Mouse (Mus musculus): ENCODE results near the gene Prkca.

Gene Prkca

DNA sequence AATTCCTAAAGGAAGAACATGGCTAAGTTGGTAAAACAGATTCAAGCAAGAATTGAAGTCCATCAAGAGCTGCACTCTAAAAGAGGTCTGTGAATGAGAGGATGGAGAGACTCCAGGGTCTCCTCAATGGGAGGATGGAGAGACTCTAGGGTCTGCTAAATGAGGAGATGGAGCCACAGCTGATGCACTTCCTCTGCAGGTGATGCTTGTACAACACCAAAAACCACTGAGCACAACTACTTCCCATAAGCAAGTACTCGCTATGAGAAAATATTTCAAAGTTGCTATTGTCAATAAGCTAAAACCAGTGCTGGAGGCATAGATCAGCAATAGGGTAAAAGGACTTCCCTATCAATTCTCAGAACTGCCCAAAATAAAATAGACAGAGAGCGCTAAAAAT lies 137.1 kb downstream of the Prkca start:
- no peak for DNase-seq (ENCODE audit: low read depth, low spot score)

DNA sequence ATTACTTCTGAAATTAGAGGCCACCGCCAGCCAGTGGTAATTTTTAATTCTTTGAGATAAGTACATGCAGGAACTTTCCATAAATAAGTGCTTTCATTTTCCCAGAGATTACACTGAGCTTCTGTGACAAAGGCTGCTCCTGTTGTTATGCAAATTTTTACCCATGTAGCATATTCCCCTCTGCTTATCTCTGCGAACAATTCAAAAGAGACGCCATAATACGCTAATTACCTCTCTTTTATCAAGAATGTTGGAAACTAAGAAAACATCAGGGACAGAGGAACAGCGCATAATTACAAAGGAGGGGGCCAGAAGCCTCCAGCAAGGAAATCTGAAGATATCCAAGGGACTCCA lies 138.9 kb downstream of the Prkca start:
- DNase-seq (ENCODE audit: low read depth, low spot score), result no peak

DNA sequence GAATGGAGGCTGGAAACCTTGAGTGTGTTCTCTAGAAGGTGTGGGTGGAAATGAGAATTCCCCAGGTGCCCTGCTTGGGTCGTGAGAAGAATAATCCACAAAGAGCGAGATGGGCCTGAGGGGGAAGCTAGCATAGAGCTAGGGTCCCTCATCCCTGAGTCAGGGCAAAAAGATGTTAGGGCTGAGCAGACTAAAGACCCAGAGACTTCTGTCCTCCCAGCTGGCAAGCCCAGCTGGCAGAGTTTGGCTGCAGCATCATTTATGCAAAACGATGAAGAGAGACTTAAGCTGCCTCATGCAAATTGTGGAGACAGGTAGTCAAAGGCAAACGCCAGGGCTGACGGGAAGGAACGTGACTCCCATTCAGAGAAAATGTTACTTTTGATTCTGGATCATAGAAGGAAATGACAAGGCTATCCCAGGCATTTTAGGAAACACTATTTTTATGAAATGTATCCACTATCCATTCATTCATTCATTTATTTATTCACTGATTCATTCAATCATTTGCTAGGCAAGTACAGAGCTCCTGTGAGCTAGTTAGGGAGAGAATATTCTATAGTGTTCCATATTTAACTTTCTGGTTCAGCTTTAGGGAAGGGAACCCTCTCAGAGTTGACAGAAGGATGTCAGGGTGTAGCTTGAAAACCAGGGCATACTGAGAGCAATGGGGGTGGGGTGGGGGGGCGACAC lies 139.4 kb downstream of the Prkca start:
- no peak for DNase-seq (ENCODE audit: low read depth, low spot score)

DNA sequence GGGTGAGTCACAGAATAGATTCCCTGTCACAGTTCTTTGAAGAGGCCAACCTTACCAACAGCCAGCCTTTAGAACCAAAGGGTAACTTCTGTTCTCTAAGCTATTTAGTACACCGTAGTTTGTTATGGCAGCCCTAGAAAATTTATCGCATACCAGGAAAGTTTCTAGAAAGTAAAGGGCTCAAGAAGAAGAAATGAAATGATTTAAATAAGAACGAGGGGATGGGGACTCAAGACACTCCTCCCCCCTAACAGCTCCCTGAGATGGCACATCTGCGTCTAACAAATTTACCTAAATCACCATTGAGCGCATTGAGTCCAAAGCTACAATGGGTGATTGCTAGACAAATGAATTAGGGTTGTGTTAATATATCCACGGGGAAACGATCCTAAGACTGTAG lies 140.9 kb downstream of the Prkca start:
- DNase-seq (ENCODE audit: low read depth, low spot score), result no peak

DNA sequence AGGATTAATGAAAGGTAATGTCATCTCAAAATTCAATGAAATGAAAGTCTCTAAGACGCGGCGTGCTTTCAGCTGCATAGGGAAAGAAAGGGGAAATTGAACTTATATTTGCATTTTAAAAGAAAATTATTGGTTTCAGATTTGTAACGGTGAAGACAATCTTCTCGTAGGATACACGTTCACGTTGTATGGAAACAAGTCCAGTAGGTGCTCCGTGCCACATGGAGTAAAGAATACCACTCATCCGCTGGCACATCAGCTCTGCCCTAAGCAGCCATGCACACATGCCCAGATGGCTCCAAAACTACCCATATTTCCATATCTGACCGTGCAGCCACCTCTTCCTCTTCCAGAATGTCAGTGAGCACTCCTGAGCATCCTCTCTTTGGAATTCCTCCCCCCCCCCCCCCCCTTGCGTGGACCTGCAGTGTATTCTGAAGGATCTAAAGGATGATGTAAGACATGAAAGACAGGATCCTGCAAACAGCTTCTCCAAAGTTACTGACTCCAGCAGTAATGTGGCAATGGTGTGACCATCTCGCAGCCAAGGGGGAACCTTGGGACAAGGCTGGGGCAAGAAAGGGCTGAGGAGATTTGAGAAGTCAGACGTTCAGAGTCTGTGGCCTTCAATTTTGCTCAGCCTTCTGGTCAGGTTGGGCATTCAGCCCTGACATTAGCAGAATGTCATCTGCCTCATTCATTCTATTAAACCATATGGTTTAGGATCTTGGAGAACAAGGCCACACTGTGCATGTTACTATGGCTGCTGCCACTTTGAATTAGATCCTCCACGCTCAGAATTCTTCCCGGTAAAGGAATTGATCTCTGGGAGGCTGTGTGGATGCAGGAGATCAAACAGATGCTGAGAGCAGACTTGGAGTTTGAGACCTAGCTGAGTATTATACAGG lies 142.8 kb downstream of the Prkca start:
- no peak for DNase-seq (ENCODE audit: low read depth, low spot score)

DNA sequence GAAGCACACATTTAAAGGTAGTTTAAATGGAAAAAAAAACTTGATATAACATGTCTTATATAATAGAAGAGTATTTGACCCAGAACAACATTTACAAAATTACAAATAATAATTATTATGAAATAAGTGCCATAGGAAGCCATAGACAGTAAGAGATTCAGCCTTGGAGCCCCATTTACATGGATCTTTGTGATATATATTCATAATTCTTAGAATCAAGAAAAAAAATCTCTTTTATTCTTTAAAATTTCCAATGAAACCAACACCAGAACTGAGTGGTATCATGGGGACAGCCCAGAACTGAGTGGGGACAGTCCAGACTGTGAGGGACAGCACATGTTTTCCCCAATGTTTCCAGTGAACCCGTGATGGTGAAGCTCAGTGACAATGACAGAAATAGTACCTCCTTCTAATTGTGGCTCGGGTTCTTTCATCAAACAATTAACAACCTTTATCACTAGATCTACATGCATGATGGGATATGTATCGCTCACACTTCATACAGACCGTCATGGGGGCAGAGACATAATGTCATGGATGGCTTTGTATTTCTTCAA lies 144.2 kb downstream of the Prkca start:
- no peak for DNase-seq (ENCODE audit: low read depth, low spot score)

DNA sequence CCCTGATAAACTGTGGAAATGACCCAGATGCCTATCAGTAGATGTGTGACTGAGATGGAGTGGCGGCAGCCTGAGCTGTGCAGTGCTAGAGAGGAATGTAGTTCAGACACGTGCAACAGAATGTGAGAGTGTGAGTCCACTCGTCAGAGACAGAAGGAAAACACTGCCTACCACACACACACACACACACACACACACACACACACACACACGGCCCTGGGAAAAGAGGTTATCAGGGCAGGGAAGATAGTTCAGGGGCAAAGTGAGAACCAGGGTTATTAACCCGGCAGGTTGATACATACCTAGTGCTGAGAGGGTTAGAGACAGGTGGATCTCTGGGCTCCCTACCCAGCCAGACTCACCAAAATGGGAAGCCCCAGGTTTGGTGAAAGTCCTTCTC lies 145.1 kb downstream of the Prkca start:
- no peak for DNase-seq (ENCODE audit: low read depth, low spot score)

DNA sequence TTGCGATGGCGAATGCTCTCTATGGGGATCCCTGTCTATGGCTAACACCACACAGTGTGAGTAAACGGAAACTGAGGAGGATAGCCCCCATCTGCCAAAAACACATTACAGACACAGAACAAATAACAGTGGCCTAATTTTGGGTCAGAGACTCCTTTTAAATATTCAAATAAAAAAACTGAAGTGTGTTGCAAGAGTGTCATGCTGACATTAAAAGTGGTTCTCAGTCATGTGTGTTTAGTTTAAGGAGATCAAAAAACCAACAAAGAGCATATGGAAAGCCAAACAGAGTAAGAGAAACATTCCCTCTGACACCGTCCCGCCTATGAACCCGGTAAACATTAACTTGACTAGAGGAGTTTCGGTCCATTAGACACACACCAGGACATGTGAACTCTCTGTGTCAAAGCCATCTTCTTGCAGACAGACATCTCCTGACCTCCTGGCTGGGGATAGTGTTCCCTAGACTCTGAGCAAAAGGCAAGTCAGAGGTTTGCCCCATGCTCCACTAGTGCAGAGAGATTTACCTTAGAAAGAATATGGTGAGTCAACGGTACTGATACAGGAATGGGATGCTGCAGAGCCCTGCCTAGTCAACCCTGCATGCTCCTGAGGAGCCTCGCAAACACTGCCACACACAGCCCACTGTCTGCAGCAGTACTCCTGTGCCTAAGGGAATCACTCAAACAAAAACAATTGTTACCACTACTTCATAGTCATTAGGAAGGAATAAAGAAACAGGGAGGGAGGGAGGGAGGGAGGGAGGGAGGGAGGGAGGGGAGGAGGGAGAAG lies 146.1 kb downstream of the Prkca start:
- no peak for DNase-seq (ENCODE audit: low read depth, low spot score)

DNA sequence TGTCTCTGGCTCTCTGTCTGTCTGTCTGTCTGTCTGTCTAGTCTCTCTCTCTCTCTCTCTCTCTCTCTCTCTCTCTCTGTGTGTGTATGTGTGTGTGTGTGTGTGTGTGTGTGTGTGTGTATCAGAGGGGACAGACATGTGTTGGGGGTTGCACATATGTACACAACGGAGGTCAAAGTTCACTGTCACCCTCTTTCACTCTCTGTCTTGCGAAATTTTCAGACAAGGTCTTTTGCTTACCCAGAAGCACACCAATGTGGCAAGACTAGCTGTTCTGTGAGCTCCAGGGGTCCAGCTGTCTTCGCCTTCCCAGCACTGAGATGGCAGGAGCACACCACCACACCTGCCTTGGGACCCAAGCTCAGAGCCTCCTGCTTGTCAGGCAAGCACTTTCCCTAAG lies 146.9 kb downstream of the Prkca start:
- no peak for DNase-seq (ENCODE audit: low read depth, low spot score)

DNA sequence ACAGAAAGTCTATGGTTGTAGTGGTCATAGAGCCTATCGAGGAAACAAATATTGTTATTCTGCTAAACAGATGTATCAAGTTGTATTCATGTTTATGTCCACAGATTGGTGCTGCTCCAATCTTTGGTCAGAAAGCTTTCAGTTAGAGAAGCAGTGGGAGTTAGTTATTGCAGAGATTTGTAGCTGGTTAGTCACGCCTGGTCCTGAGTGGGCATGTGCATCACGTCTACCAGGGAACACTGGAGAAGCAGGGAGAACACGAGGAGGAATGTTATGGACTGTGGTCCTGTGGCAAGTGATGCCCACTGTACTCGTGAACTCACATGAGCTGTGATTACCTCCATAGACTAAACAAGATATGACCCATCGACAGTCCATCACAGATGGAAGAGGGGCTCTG lies 153.4 kb downstream of the Prkca start:
- no peak for DNase-seq (ENCODE audit: low read depth, low spot score)

DNA sequence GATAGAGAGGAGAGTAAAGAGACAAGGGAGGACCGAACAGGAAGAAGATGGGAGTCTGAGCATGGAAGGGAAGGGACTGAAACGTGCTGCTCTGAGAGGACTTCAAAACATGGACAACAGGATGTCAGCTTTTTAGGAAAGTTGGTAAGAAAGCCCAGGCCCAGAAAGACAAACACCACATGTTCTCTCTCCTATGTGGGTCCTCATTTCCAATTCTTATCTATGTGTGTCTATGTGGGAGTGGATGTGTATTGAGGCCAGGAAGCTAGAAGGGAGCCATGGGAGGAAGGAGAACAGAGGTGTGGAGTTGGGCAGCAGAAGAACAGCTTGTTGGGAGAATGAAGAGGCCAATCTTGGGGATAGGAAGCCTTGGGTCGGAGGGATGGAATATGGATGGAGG lies 154.4 kb downstream of the Prkca start:
- no peak for DNase-seq (ENCODE audit: low read depth, low spot score)

DNA sequence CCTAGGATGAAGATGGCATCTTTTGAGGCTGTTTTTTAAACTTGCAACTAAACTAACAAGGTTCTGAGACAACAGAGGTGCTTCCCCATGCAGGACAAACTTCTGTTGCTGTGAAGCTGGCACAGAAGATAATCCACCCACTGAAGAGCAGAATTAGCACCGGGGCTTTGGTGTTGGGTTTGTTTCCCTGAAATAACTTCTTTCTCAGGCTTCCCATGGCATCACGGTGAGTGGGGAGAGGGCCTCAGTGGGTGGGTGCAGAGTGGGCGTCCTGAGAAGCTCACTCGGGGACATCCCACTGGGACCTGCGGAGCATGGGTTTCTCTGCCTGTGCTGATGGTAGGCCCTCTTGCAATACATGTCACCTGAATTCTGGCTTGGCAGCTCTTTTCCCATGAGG lies 161.3 kb downstream of the Prkca start:
- no peak for DNase-seq (ENCODE audit: low read depth, low spot score)

DNA sequence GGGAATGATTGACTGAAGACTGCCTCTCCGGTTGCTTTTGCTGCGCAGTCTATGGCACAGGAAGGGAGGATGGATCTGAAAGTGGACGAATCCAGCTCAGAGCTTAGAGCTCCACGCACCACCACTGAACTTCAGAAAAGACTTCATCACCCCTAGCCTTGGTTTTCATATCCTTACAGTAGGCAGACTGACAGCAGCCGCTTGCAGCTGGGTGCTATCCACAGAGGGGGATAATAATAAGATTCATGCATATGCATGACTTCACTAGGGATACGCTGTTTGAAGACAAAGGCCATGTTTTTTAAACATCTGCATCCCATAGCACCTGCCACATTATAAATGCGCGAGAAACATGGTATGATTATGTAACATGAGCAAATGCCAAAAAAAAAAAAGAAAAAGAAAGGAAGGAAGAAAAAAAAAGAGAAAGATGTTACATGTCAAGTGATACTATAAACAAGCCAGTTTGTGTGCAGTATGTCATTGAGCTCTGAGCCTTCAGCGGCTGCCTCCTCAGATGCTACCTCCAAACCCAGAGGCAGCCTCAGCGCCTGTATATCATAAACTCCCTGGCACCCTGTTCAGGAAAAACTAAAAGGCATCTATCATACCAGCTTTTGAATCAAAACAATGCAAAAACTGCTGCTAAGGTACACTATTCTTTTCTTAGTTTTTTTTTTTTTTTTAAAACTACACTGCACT lies 162.6 kb downstream of the Prkca start:
- DNase-seq (ENCODE audit: low read depth, low spot score), result no peak

DNA sequence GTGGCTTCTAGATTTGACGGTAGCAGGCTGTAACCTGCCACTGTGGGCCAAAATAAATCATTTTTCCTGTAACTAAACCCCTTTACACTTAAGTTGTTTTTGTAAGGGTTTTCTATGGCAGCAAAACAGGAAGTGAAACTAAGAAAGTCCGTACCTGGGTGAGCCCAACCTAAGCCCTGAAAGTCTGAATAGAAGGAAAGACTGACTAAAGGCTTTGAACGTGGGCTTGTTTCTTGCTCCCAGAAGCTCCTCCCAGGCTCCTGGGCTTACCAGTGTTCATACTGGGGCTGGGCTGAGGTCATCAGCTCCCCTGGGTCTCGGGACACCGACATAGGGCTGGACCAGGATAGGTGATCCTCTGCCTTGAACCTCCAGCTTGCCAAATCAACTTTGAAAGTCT lies 164.9 kb downstream of the Prkca start:
- no peak for DNase-seq (ENCODE audit: low read depth, low spot score)

DNA sequence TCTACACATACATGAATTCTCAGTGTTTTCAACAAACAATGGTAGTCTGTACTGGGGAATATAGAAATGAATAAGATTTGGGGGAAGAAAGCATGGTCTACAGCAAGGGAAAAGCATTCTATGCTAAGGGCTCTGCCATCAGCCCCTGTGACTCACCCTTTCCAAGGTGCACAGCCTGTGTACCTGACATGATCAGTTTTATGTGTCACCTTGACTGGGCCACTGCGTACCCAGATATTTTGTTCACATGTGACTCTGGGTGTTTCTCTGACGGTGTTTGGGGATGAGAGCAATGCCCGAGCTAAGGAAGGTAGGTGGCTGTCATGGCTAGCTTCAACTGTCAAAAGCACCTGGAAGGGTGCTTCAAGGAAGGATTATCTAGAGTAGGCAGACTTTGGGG lies 165.5 kb downstream of the Prkca start:
- DNase-seq (ENCODE audit: low read depth, low spot score), result no peak

DNA sequence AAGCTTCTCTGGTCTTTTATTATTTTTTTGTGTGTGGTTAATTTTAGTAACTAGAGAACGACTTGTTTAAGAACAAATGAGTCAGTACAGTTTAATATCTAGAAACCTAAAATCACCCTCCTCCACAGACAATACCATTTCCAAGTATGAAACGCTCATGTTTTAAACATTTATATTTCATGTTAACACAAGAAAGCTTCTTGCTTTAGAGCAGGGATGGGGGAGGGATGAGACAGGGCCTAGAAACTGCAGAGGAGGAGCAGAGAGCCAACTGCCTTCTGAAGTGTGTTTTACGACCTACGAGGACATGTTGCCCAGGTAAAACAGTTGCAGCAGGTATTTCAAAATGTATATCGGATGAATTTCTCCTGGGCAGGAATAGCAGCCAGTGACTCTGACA lies 167.0 kb downstream of the Prkca start:
- DNase-seq (ENCODE audit: low read depth, low spot score), result no peak

DNA sequence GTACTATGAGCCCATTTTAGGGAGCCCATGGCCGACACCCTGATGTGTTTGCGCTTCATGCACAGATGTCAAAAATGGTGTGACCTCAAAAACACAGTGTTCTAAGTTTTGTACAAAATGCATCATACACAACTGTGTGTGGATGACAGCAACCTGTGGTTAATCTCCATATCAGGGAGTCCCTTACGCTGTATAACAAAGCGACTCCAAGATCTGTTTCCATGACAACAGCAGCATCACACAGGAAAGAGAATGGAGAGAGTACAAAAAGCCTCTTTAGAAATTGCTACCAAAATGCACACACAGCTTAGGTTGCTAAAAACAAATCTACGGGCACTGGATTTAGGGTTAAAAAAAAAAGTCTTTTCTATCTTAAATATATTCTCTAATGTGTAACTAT lies 171.8 kb downstream of the Prkca start:
- DNase-seq (ENCODE audit: low read depth, low spot score), result peak; percentile 70

DNA sequence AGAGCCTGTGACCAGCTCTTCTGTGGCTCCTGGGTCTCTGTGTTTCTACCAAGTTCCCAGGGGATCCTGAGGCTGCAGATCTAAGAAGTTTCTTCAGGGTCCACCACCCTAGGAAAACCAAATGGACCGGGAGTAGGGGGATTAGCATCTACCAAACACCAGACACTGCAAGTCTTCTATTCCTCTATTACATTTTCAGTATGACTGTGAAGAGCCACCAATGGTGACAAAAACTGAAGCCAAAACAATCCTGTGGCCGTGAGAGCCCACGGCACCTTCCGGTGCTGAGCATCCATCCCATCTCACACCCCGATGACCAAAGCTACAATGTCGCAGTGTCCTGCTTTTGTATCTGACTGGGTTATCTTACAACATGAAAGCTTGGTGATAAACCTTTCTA lies 172.5 kb downstream of the Prkca start:
- DNase-seq (ENCODE audit: low read depth, low spot score), result no peak

DNA sequence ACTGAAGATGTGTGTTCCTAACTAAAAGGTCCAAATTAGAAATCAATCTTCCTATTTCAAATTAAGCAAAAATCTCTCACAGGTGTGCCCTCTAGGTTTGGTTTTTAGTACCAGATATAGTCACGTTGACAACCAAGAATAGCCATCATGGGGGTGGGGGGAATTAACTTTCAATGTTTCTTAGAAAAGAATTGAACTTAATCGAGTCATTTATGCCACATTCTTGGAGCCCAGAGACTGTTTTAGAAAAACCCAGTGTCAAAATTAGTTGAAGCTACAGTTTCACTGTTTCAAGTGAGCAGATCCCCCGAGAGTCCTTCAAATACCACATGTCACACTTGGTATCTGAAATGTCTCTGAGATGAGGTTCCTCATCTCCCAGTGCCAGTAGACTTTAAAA lies 173.6 kb downstream of the Prkca start:
- DNase-seq (ENCODE audit: low read depth, low spot score), result no peak

DNA sequence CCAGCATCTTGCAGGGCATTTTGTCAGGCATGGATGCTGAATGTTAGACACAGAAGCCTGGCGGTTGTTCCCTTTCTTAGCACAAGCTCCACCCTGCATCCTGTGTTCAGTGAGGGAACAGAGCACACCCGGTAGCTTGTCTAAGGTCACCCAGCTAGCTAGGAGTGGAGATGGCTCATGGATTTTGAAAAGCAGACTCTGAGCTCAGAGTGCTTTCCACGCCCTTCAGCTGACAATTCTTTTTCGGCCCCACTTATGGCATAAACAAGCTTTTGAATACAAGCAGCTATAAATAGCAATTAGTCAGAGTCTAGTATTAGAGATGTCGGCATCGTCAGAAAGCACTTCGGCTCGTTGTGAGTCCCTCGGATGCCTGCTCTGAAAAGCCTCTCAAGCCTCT lies 178.0 kb downstream of the Prkca start:
- no peak for DNase-seq (ENCODE audit: low read depth, low spot score)

DNA sequence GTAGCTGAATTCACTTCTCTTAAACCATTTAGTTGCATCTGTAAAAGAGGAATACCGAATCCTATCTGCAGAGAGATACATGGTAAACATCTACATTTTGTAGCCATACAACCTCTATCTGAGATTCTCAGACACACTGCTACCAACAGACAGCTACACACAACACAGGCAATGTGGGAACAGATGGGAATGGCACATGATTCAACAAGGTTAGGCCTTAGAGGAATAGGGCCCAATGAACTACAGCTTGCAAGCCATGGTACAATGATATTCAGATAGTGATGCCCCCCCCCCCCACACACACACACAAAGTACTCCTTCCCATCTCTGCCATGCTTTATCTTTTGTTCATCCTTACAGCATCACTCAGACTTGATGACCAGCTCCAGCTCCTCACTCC lies 181.1 kb downstream of the Prkca start:
- DNase-seq (ENCODE audit: low read depth, low spot score), result no peak

DNA sequence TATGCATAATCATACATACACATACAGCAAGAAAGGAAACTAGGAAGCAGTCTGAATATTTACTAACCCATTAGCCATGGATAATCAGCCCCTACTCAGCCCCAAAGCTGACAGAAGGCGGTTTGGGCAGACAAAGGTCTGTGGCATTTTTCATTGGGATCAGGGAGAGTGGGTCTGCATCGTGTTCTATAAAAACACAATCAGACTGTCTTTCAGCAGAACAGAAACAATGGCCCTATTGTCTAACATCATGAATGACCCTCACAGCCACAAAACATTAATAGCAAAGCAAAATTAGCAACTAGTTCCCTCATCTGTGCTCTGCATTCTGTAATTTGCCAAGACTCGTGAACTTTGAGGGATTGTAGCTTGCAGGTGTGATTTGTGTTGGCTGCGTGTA lies 181.6 kb downstream of the Prkca start:
- DNase-seq (ENCODE audit: low read depth, low spot score), result no peak

Data from brain, embryonic 18.5 days (tissue).